Mouse (Mus musculus): ENCODE measurements around the gene Zfp950. TPM values are rescaled to one million over a fixed set of nuclear protein-coding genes. Genes with fewer than 3 reads are reported as not detected.
A peak's percentile ranks its signal among the peaks of the same experiment; 100 is the strongest.

Gene Zfp950
- polyA plus RNA-seq, 1 experiment from 2014 or later, result 42.3 TPM

GRCm38 (mm10) chr19:61039151-61039550 is 101.5 kb downstream of the Zfp950 start:
- Histone ChIP-seq H3K4me1 (ENCODE audit: insufficient read depth) (no peaks in the 10 kb centered on the region), H3K36me3 (ENCODE audit: insufficient read depth) (no peaks in the 10 kb centered on the region), H3K4me3 (ENCODE audit: low read depth, low read length) (no peak overlapping the region), H3K4me2 (no peak overlapping the region), H3K27ac (ENCODE audit: low read depth) (no peak overlapping the region), H3K9ac (no peak overlapping the region), H3K9me3 (ENCODE audit: low read depth, low read length) (no peaks in the 10 kb centered on the region), H3K27me3 (ENCODE audit: insufficient read depth, low read length) (no peaks in the 10 kb centered on the region)
- DNase-seq (no peak), ATAC-seq (ENCODE audit: insufficient read depth) (no peak)
- TF ChIP-seq CTCF (IDR thresholded peaks at IDR 0.05; ENCODE audit: low read depth), result no peak

- WGBS, result 76% methylated on average over 2 of the region's 2 CpGs
- DNase-seq (no peak), ATAC-seq (ENCODE audit: insufficient read depth) (no peak)
- no peak for TF ChIP-seq CTCF (IDR thresholded peaks at IDR 0.05; ENCODE audit: low read depth)
- no peak overlapping the region for H3K4me3 ChIP-seq (ENCODE audit: low read depth, low read length)
- H3K4me2 ChIP-seq, result no peak overlapping the region
- peaks cover 4% of the 10 kb centered on the region for H3K4me1 ChIP-seq (ENCODE audit: insufficient read depth)
- no peaks in the 10 kb centered on the region for H3K36me3 ChIP-seq (ENCODE audit: insufficient read depth)
- H3K27ac ChIP-seq (ENCODE audit: low read depth), result no peak overlapping the region
- no peaks in the 10 kb centered on the region for H3K9me3 ChIP-seq (ENCODE audit: low read depth, low read length)
- H3K27me3 ChIP-seq (ENCODE audit: insufficient read depth, low read length), result no peaks in the 10 kb centered on the region
- H3K9ac ChIP-seq, result no peak overlapping the region
These were observed 109.1 kb downstream of the Zfp950 start for GRCm38 (mm10) chr19:61031570-61031969.

GRCm38 (mm10) chr19:61021939-61022566 is 118.6 kb downstream of the Zfp950 start:
- DNase-seq, result peak; percentile 27
- no peaks in the 10 kb centered on the region for H3K9me3 ChIP-seq (ENCODE audit: low read depth, low read length)
- no peaks in the 10 kb centered on the region for H3K4me1 ChIP-seq (ENCODE audit: insufficient read depth)
- no peak overlapping the region for H3K9ac ChIP-seq
- no peak overlapping the region for H3K27ac ChIP-seq (ENCODE audit: low read depth)
- no peaks in the 10 kb centered on the region for H3K36me3 ChIP-seq (ENCODE audit: insufficient read depth)
- 0 out of 2 replicates have a peak, but pooled peaks have one; percentile 11 for ATAC-seq (ENCODE audit: insufficient read depth)
- TF ChIP-seq CTCF (IDR thresholded peaks at IDR 0.05; ENCODE audit: low read depth), result no peak
- WGBS, result 67% methylated on average over 3 of the region's 3 CpGs
- H3K4me2 ChIP-seq, result no peak overlapping the region
- no peak overlapping the region for H3K4me3 ChIP-seq (ENCODE audit: low read depth, low read length)
- no peaks in the 10 kb centered on the region for H3K27me3 ChIP-seq (ENCODE audit: insufficient read depth, low read length)

- ATAC-seq (ENCODE audit: insufficient read depth) (peak; percentile 35; the same call in 1 of the 2 replicates), DNase-seq (peak; percentile 15)
- H3K9ac ChIP-seq, result no peak overlapping the region
- H3K36me3 ChIP-seq (ENCODE audit: insufficient read depth), result no peaks in the 10 kb centered on the region
- no peak overlapping the region for H3K4me2 ChIP-seq
- WGBS, result 36% methylated on average over 2 of the region's 2 CpGs
- no peak for TF ChIP-seq CTCF (IDR thresholded peaks at IDR 0.05; ENCODE audit: low read depth)
- no peak overlapping the region for H3K27ac ChIP-seq (ENCODE audit: low read depth)
- no peaks in the 10 kb centered on the region for H3K27me3 ChIP-seq (ENCODE audit: insufficient read depth, low read length)
- H3K4me1 ChIP-seq (ENCODE audit: insufficient read depth), result no peaks in the 10 kb centered on the region
- H3K9me3 ChIP-seq (ENCODE audit: low read depth, low read length), result no peaks in the 10 kb centered on the region
- no peak overlapping the region for H3K4me3 ChIP-seq (ENCODE audit: low read depth, low read length)
These were observed 119.1 kb downstream of the Zfp950 start for GRCm38 (mm10) chr19:61021502-61021901.

- Histone ChIP-seq H3K36me3 (ENCODE audit: insufficient read depth) (no peaks in the 10 kb centered on the region), H3K27ac (ENCODE audit: low read depth) (no peak overlapping the region), H3K9ac (no peak overlapping the region), H3K4me2 (no peak overlapping the region), H3K27me3 (ENCODE audit: insufficient read depth, low read length) (no peaks in the 10 kb centered on the region), H3K4me3 (ENCODE audit: low read depth, low read length) (no peak overlapping the region), H3K9me3 (ENCODE audit: low read depth, low read length) (no peaks in the 10 kb centered on the region), H3K4me1 (ENCODE audit: insufficient read depth) (no peaks in the 10 kb centered on the region)
- DNase-seq (no peak), ATAC-seq (ENCODE audit: insufficient read depth) (no peak)
- 81% methylated on average over 1 of the region's 1 CpGs for WGBS
- TF ChIP-seq CTCF (IDR thresholded peaks at IDR 0.05; ENCODE audit: low read depth), result no peak
These were observed 123.0 kb downstream of the Zfp950 start for GRCm38 (mm10) chr19:61017477-61018266.

- DNase-seq, result no peak
- Histone ChIP-seq H3K27ac (ENCODE audit: low read depth) (no peak overlapping the region), H3K36me3 (ENCODE audit: insufficient read depth) (no peaks in the 10 kb centered on the region), H3K9ac (no peak overlapping the region), H3K4me3 (ENCODE audit: low read depth, low read length) (no peak overlapping the region), H3K4me1 (ENCODE audit: insufficient read depth) (no peaks in the 10 kb centered on the region), H3K4me2 (no peak overlapping the region), H3K9me3 (ENCODE audit: low read depth, low read length) (no peaks in the 10 kb centered on the region), H3K27me3 (ENCODE audit: insufficient read depth, low read length) (no peaks in the 10 kb centered on the region)
- ATAC-seq (ENCODE audit: insufficient read depth), result no peak
- 85% methylated on average over 2 of the region's 2 CpGs for WGBS
- TF ChIP-seq CTCF (IDR thresholded peaks at IDR 0.05; ENCODE audit: low read depth), result no peak
These were observed 131.4 kb downstream of the Zfp950 start for GRCm38 (mm10) chr19:61009266-61009665.

Other genes with a start within 250 kb of the Zfp950 start
- gene Gm7102, start 35.5 kb upstream of the Zfp950 start, polyA plus RNA-seq (2014; fragmentation: Nextera tagmentation; extraction: Ambion mirVana), result 0.16 and 0.37 TPM in 2 replicates
- gene Gm6020, start 43.0 kb upstream of the Zfp950 start, polyA plus RNA-seq (2014; fragmentation: Nextera tagmentation; extraction: Ambion mirVana), result not detected in 2 replicates
- 24.4 and 24.6 TPM in 2 replicates for gene Csf2ra, start 87.6 kb upstream of the Zfp950 start, polyA plus RNA-seq (2014; fragmentation: Nextera tagmentation; extraction: Ambion mirVana)
- not detected in 2 replicates for gene Gm21060, start 156.2 kb upstream of the Zfp950 start, polyA plus RNA-seq (2014; fragmentation: Nextera tagmentation; extraction: Ambion mirVana)

Measured in lung, embryonic 14.5 days (tissue).